Comparison of ENCODE assay signal across 12 mouse cellular contexts in genomic region chr15:102007097-102008069, GRCm38 (mm10). TPM values are rescaled to one million over a fixed set of nuclear protein-coding genes. Genes with fewer than 3 reads are reported as not detected.
DNase-seq lines count a peak whose midpoint lies in the region; ATAC-seq and TF ChIP-seq lines count a peak whose summit lies in the region.
"Had no signal": no experiment of that assay in that cellular context is flagged by ENCODE, and none has a peak within 500 bp of the region (broad histone marks: within the 10 kb centered on the region; RNA-seq: fewer than 3 reads in every experiment).

No protein-coding gene starts in this region.

- H3K27me3 ChIP-seq in ES-Bruce4 (ENCODE audit: control insufficient read depth, insufficient read depth, low read length, poor library complexity, severe bottlenecking): no peaks in the 10 kb centered on the region
- peaks cover 21% of the 10 kb centered on the region for H3K27me3 ChIP-seq in forebrain, postnatal 0 days (ENCODE audit: insufficient read depth, low read length)
- H3K27me3 ChIP-seq in midbrain, postnatal 0 days (ENCODE audit: insufficient read depth, low read length): peaks cover 25% of the 10 kb centered on the region

- peak; percentile 58 for DNase-seq in 3T3-L1 (ENCODE audit: low read depth, low spot score)
- peak; percentile 49 for DNase-seq in forebrain, postnatal 0 days
- DNase-seq in midbrain, postnatal 0 days (ENCODE audit: low spot score): peak; percentile 70
- no peak for DNase-seq in left cerebral cortex, adult 18-20 months (ENCODE audit: low spot score in 2 of 2)
- no peak for DNase-seq in layer of hippocampus, adult 9-11 months
- DNase-seq: right cerebral cortex, adult 18-20 months; thymus, postnatal 25 days had no signal

- 35% methylated on average over 12 of the region's 12 CpGs for WGBS in forebrain, postnatal 0 days
- WGBS in midbrain, postnatal 0 days: 51% methylated on average over 12 of the region's 12 CpGs

- H3K4me2 ChIP-seq in forebrain, postnatal 0 days (ENCODE audit: low read depth): no peak overlapping the region
- no peak overlapping the region for H3K4me2 ChIP-seq in midbrain, postnatal 0 days (ENCODE audit: low read depth, low read length, poor library complexity, severe bottlenecking)
- H3K4me2 ChIP-seq: heart, embryonic 12.5 days had no signal

- H3K27ac ChIP-seq in ES-Bruce4 (ENCODE audit: insufficient read depth, low read length): no peak overlapping the region
- H3K27ac ChIP-seq in forebrain, postnatal 0 days (ENCODE audit: low read depth, low read length): no peak overlapping the region
- H3K27ac ChIP-seq in midbrain, postnatal 0 days (ENCODE audit: low read depth, low read length): no peak overlapping the region

- H3K9me3 ChIP-seq in ES-Bruce4 (replicated peaks; ENCODE audit: control insufficient read depth, insufficient read depth, low read length, poor library complexity, severe bottlenecking): no peaks in the 10 kb centered on the region
- no peaks in the 10 kb centered on the region for H3K9me3 ChIP-seq in forebrain, postnatal 0 days (ENCODE audit: low read length)
- no peaks in the 10 kb centered on the region for H3K9me3 ChIP-seq in midbrain, postnatal 0 days (ENCODE audit: low read length)
- H3K9me3 ChIP-seq: heart, embryonic 12.5 days had no signal

- TF ChIP-seq EP300 in ES-Bruce4 (IDR thresholded peaks at IDR 0.05; ENCODE audit: insufficient read depth, low read depth, low read length): 0 out of 2 replicates have a peak, but pooled peaks have one; percentile 50

- no peak overlapping the region for H3K9ac ChIP-seq in ES-Bruce4 (ENCODE audit: low read depth, poor library complexity, severe bottlenecking)
- no peak overlapping the region for H3K9ac ChIP-seq in forebrain, postnatal 0 days
- H3K9ac ChIP-seq in midbrain, postnatal 0 days (replicated peaks; ENCODE audit: low read length, poor library complexity, severe bottlenecking): no peak overlapping the region
- H3K9ac ChIP-seq: heart, embryonic 12.5 days had no signal

- H3K4me1 ChIP-seq in ES-Bruce4 (ENCODE audit: control insufficient read depth, insufficient read depth, low read length): peaks cover 13% of the 10 kb centered on the region
- H3K4me1 ChIP-seq in forebrain, postnatal 0 days (ENCODE audit: insufficient read depth): no peaks in the 10 kb centered on the region
- no peaks in the 10 kb centered on the region for H3K4me1 ChIP-seq in midbrain, postnatal 0 days (ENCODE audit: insufficient read depth, low read length)

- TF ChIP-seq POLR2A in ES-Bruce4 (IDR thresholded peaks at IDR 0.05; ENCODE audit: insufficient read depth, low read length): no peak

- H3K36me3 ChIP-seq in ES-Bruce4 (ENCODE audit: control insufficient read depth, insufficient read depth, low read length, poor library complexity, severe bottlenecking): no peaks in the 10 kb centered on the region
- no peaks in the 10 kb centered on the region for H3K36me3 ChIP-seq in forebrain, postnatal 0 days (ENCODE audit: insufficient read depth)
- H3K36me3 ChIP-seq in midbrain, postnatal 0 days (ENCODE audit: insufficient read depth, low read length): no peaks in the 10 kb centered on the region
- H3K36me3 ChIP-seq: heart, embryonic 12.5 days had no signal

- peak; percentile 65 for ATAC-seq in forebrain, postnatal 0 days
- no peak for ATAC-seq in midbrain, postnatal 0 days (ENCODE audit: low FRiP score)
- no peak for ATAC-seq in CD4-positive, CD25-positive, alpha-beta regulatory T cell, adult 4 months

- H3K4me3 ChIP-seq in ES-Bruce4 (ENCODE audit: low read depth, low read length): no peak overlapping the region
- no peak overlapping the region for H3K4me3 ChIP-seq in forebrain, postnatal 0 days (ENCODE audit: low read depth, low read length)
- no peak overlapping the region for H3K4me3 ChIP-seq in midbrain, postnatal 0 days (ENCODE audit: low read depth, low read length)
- H3K4me3 ChIP-seq: heart, embryonic 12.5 days had no signal

- no peak for TF ChIP-seq CTCF in ES-Bruce4 (IDR thresholded peaks at IDR 0.05; ENCODE audit: low read depth, low read length)
- no peak for TF ChIP-seq CTCF in forebrain, postnatal 0 days (IDR thresholded peaks at IDR 0.05; ENCODE audit: low read depth)
- no peak for TF ChIP-seq CTCF in midbrain, postnatal 0 days (IDR thresholded peaks at IDR 0.05)

RNA-seq across cellular contexts. Expression of gene Krt8, which starts 3.1 kb away (rescaled TPM):
- polyA plus RNA-seq in ES-Bruce4 (2011; ENCODE audit: insufficient read depth, insufficient read length, low read depth, missing spikeins): 306 and 318 TPM in 2 replicates
- 1.5 and 2.2 TPM in 2 replicates for total RNA-seq in forebrain, postnatal 0 days (2014; rRNA removed)
- 3.1 and 3.9 TPM in 2 replicates for polyA plus RNA-seq in forebrain, postnatal 0 days (2015; fragmentation: Nextera tagmentation; extraction: Ambion mirVana)
- 0.61 and 1.6 TPM in 2 replicates for total RNA-seq in midbrain, postnatal 0 days (2014; rRNA removed)
- 0.60 and 0.63 TPM in 2 replicates for polyA plus RNA-seq in midbrain, postnatal 0 days (2015; fragmentation: Nextera tagmentation; extraction: Ambion mirVana)
- not detected for total RNA-seq in left cerebral cortex, adult 18-20 months (2021)
- polyA plus RNA-seq in CD4-positive, CD25-positive, alpha-beta regulatory T cell, adult 4 months (2017; shearing (Covaris generic)): under 1 TPM in 1 of 2 experiments, not detected in 1; 0.30 TPM
- total RNA-seq: left cerebral cortex, postnatal 36 days had no signal

RNA-seq across cellular contexts. Expression of gene Krt18, which starts 20.6 kb away (rescaled TPM):
- 334 and 349 TPM in 2 replicates for polyA plus RNA-seq in ES-Bruce4 (2011; ENCODE audit: insufficient read depth, insufficient read length, low read depth, missing spikeins)
- total RNA-seq in forebrain, postnatal 0 days (2014; rRNA removed): 3.4 and 4.3 TPM in 2 replicates
- polyA plus RNA-seq in forebrain, postnatal 0 days (2015; fragmentation: Nextera tagmentation; extraction: Ambion mirVana): 7.0 and 9.5 TPM in 2 replicates
- total RNA-seq in midbrain, postnatal 0 days (2014; rRNA removed): 0.99 and 1.7 TPM in 2 replicates
- 1.8 and 2.1 TPM in 2 replicates for polyA plus RNA-seq in midbrain, postnatal 0 days (2015; fragmentation: Nextera tagmentation; extraction: Ambion mirVana)
- total RNA-seq in left cerebral cortex, adult 18-20 months (2021): under 1 TPM in 1 of 2 experiments, not detected in 1; 0.26 TPM
- polyA plus RNA-seq in CD4-positive, CD25-positive, alpha-beta regulatory T cell, adult 4 months (2017; shearing (Covaris generic)): under 1 TPM; 0.44 to 0.97 TPM

RNA-seq across cellular contexts. Expression of gene Krt78, which starts 53.3 kb away (rescaled TPM):
- not detected in 2 replicates for polyA plus RNA-seq in ES-Bruce4 (2011; ENCODE audit: insufficient read depth, insufficient read length, low read depth, missing spikeins)
- not detected in 2 replicates for total RNA-seq in forebrain, postnatal 0 days (2014; rRNA removed)
- not detected in 2 replicates for polyA plus RNA-seq in forebrain, postnatal 0 days (2015; fragmentation: Nextera tagmentation; extraction: Ambion mirVana)
- 0.49 TPM in 1 of 2 replicates, not detected in the other for total RNA-seq in midbrain, postnatal 0 days (2014; rRNA removed)
- polyA plus RNA-seq in midbrain, postnatal 0 days (2015; fragmentation: Nextera tagmentation; extraction: Ambion mirVana): not detected in 2 replicates
- not detected for total RNA-seq in left cerebral cortex, adult 18-20 months (2021)
- not detected for polyA plus RNA-seq in CD4-positive, CD25-positive, alpha-beta regulatory T cell, adult 4 months (2017; shearing (Covaris generic))
- total RNA-seq: left cerebral cortex, postnatal 36 days; megakaryocyte-erythroid progenitor cell, adult 5-6 weeks had no signal
- polyA plus RNA-seq: heart, embryonic 12.5 days had no signal

Comparison
In these comparisons a context has a peak if more than half of its experiments do, and no peak if none do; other contexts are left out.
1. DNase-seq: peak in 3T3-L1 (single experiment), forebrain, postnatal 0 days (single experiment) and midbrain, postnatal 0 days (single experiment); none in left cerebral cortex, adult 18-20 months (0 of 2) and layer of hippocampus, adult 9-11 months (single experiment).
2. RNA of gene Krt8, which starts 3.1 kb away (polyA plus RNA-seq): 306 to 318 TPM in ES-Bruce4; 3.1 to 3.9 TPM in forebrain, postnatal 0 days, 0.60 to 0.63 TPM in midbrain, postnatal 0 days and 0.30 TPM in CD4-positive, CD25-positive, alpha-beta regulatory T cell, adult 4 months; every median in the first group is over 10 times any median in the second.
3. RNA of gene Krt18, which starts 20.6 kb away (polyA plus RNA-seq): 334 to 349 TPM in ES-Bruce4; 7.0 to 9.5 TPM in forebrain, postnatal 0 days, 1.8 to 2.1 TPM in midbrain, postnatal 0 days and 0.44 to 0.97 TPM in CD4-positive, CD25-positive, alpha-beta regulatory T cell, adult 4 months; every median in the first group is over 10 times any median in the second.